Mouse (Mus musculus) yolk sac, embryonic 10.5 days (tissue): ENCODE measurements at regions not wholly inside any gene's neighbourhood (a gene's known extent, or its start where the extent isn't known, plus 50 kb on each side); places are given as distances from the start of the nearest gene placed in this dataset.
"Not testable (repeated sequence)": the region's sequence is repeated elsewhere in the genome, so short reads cannot be mapped to it uniquely, and the experiment has no call there.

ENCODE experiments used
- DNase-seq: peaks from one replicate; pipeline ENCODE4 v3.0.0-alpha.2; 2017; ENCODE audit warnings: low spot score

DNA sequence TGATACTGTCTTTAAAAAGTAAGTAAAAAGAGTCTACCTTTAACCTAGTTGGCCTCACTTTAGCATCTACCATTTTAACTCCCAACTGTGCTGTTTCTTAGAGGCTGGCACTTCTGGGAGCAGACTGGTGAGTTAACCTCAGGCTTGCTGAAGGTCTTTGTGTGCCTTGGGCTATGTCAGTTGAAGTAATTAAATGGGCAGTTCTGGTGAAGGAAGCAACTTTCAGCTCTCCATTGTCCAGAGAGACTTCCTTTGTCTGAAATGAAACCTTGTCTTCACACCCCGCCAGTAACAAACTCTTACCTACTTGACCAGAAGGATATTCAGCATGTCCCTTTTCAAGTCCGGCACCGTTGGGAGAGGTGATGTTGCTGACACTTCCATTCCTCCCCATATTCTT is 55.5 kb downstream of the Zfp281 start:
- no peak for DNase-seq

DNA sequence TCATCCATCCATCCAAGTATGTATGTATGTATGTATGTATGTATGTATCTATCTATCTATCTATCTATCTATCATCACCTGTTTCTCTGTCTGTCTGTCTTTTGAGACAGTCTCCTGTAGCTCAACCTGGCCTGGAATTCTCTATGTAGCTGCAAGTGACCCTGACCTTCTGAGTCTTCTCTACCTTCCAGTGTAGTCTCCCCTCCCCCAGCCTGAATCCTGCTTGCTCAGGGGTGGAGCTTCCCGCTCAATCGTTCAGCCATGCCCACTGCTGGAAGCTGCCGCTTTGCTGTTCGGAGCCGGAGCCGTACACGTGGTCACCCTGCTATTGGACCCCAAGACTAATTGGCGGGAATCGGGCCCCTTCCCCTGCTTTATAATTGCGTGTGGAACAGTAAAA is 57.6 kb downstream of the Zfp281 start:
- not testable (repeated sequence) for DNase-seq

DNA sequence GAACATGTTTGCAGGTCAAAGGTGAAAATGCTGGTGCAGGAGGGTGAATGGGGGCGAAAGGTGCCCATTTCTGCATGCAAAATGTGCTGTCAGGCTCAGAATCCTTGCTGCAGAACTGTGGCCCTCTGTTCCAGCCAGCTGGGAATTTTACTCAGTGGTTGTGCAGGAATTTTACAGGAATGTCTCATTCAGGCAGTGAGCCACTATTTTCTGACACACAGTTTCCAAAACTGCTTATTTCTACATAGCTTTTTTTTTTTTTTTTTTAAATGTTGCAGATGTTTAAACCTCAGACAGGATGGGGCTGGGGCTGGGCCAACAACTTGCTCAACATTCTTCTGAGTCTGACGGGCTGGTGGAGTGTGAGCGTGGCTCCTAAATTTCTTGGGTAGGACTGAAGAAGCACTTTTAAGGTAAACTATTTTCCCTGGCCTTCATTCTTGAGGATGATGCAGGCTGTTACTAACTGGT is 58.4 kb downstream of the Zfp281 start:
- DNase-seq = no peak

DNA sequence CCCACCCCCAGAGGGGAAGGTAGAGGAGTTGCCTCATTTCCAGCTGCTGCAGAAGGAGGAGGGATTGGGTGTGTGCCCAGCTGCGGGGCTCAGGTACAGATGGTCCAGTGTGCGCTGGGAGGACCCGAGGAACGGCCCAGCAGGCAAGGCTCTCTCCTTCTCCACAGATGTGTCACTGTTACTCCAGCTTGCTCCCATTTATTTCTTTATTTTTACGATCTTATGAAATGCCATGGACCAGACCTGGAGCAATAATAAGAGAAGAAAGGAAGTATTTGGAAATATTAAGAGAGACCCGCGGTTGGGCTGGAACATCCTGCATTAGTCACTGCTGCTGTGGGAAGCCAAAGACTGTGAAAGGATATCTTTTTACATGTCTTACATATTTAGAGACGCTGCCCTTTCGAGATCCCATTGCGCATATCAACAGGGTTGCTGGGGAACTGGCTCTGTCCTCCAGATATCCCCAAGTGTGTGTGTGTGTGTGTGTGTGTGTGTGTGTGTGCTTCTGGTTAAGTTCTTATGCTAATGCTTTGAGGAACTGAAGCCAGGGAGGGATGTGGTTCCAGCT is 58.9 kb downstream of the Zfp281 start:
- no peak for DNase-seq

DNA sequence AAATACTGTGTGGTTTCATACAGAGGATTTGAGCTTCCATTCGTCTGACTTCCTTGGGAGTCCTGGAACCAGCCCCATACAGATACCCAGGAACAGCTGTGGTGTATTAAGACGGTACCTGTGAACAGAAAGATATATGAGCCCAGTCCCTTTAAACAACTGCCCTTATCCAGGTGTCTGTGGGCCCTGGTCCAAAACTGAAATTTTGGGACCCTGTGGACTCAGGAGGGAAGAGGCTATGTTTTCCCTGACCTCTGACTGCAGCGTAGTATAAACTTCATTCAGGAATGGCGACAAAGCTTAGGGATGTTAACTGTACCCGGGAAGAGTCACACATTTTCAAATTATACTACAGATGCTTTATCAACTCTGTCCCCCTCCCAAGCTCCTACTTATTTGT is 59.8 kb downstream of the Zfp281 start:
- DNase-seq = no peak

DNA sequence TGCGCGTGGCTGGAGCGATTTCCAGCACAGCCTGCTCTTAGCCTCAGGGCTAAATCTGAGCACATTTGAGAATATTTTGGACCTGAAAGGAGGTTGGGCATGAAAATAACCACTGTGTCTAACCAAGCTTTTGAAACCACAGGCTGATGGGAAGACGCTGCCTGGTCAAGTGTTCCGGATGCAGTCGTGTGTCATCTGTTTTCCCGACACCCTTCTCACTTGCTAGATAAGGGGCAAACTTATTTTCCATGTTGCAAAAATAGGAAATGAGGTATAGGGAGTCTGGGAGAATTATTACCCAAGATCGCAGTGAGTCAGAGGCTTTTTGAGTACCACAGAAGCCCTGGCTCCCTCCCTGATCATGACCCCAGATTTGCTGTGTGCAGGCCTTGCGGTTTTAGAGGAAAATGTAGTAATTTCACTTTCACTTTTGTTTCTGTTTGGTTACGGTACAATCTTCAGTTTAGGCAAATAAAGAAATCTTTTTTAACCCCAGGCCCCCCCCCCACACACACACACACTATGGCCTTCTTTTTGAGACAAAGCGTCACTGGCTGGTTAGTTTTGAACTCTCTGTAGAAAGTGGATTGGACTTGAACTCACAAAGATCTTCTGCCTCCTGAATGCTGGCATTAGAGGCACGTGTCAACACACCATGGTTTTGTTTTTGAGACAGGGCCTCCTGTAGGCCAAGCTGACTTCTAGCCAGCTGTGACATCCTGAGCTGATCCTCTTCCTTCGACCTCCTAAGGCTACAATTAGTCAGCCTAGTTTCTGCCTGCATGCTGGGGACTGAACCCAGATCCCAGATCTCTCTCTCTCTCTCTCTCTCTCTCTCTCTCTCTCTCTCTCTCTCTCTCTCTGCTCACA is 60.7 kb downstream of the Zfp281 start:
- no peak for DNase-seq

DNA sequence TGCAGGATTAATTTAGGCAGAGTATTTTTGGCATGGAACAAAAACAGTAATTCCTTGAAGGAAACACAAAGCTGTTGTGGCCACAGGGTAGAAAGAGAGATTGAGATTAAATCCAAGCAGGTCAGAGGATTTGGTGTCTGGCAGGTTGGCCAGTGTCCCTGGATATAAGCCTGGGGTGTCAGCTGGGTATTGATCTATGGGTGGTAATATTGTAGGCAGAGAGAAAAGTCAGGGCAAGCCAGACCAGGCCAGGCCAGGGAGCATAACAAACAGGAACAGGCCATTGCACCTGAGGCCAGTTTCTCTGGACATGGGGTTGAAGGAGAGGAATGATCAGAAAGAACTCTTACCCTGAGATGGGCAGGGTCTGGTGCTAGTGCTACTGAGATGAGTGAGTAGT is 61.8 kb downstream of the Zfp281 start:
- no peak for DNase-seq

DNA sequence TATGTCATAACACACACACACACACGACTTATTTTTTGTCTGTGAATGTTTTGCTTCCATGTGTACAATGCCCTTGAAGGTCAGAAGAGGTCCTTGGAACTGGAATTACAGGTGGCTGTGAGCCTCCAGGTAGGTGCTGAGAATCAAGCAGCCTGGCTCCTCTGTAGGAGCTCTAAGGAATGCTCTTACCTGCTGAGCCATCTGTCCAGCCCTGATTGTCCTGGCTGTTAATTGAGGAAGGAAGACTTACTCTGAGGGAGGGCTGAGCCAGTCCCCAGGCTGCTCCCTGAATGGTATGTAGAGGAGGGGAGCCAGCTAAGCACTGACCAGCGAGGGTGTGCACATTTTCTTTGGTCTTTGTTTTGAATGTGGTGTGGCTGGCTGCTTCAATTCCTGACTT is 65.4 kb downstream of the Zfp281 start:
- DNase-seq = no peak

DNA sequence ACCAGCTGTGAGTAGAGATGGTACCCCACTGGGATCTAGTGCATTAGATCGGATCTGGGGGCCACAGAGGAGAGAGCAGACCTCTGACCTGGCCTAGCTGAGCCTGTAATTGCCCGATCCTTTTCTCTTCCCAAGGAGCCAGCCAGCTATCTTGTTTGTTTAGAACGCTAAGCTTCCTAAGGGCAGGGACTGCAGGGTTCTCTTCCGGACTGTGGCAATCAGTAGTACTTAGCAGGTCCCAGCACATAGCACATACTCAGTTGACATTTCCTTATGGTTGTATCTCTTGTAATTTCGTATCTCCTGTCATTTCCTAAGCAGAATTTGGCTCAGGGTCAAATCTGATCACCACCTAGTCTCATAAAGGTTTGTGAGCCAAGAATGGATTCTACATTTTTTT is 68.7 kb downstream of the Zfp281 start:
- peak; percentile 69 for DNase-seq

DNA sequence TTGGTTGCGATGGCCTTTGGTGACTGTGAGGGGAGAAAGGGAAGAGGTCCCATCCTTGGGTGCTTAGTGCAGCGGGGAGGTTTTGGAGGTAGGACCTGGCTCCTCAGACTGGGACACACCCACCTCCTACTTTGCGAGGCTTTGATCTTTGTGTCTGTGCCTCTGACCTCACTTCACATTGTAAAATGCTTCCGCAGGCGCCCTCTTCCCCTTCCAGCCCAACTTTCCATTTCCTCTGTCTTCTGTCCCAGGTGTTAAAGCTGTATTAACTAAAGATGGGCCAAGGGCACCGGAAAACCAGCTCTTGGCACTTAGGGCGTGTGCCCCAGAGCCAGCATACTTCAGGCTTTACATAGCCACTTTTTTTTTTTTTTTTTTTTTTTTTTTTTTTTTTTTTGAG is 70.3 kb downstream of the Zfp281 start:
- no peak for DNase-seq

DNA sequence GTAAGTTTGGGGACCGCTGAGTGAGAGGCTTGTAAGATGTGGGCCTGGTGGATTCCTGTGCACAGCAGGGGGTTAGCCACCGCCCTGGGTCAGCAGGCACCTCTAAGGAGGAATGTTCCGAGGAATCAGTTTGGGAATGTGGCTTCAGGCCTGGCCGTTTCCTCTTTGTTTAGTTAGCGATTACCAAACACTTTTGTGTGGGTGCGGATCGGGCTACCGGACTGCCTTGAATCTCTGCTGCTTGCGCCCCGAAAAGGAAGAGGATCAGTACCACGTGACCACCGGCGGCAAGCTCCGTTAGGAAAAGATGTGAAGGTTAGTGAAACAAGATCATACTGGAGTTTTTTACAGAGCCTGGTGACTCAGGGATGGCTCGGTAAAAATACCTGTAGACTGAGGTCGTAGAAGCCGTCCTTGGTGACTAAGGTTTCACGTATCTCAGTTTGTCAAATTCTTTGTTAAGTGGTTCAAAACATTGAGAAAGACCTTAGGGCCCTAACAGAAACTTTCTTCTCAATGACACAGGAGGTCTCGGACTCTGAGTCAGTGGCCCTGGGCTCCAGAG is 71.5 kb downstream of the Zfp281 start:
- DNase-seq = no peak

DNA sequence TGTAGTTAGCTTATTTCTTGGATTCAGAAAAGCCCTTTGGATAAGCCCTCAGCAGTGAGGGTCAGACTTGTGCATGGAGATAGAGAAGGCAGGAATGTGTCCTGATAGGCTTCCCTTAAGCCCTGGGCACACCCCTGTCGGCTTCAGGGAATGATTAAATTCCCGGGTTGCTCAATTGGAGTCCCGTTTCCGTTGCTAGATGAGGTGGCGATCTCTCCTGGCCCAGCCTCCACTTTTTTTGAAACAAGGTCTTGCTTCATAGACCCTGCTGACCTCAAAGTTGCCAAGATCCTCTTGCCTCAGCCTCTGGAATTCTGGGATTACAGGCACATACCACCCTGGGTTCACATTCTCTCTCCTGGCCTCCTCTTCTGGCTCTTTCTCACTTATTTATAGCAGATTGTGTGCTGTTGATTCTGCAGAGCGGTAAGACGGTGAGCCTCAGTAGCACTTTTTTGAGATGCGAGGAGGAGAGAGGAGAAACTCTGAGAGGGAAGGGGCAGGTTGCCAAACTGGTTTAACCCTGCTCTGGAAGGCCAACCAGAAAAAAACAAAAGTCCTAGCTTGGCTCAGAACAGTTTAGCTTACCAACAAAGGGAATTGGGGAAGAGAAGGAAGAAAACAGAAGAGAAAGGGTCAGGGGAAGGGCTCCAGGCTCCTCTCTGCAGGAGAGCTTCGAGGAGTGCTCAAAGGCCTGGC is 73.9 kb downstream of the Zfp281 start:
- peak; percentile 85 for DNase-seq

DNA sequence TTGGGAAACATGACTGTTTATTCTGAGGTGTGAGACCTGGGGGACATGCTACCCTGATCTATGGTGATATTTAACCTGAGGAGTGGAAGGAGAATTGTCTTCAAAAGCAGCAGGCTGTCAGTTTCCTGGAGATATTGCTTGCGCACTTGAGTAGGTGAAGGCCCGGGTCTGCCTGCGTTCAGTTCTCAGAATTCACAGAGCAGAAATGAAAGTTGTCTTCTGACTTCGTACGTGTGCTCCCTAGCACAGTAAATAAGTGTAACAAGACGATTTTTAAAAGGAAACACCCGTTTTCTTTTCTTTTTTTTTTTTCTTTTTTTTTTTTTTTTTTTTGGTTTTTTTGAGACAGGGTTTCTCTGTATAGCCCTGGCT is 74.4 kb downstream of the Zfp281 start:
- DNase-seq = no peak

DNA sequence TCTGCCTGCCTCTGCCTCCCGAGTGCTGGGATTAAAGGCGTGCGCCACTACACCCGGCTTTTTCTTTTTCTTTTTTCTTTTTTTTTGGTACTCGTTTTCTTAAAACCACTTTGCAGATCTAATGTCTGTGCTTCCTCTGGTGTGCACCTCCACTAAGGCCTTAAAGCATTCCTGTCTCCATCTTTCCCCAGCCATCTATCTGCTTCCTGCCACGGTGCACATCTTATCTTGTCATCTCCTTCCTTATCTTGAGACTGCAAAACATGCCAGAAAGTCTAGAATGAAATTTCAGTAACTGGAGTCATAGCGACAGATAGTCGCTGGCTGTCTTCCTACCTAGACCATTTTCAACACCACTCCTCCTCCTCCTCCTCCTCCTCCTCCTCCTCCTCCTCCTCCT is 74.9 kb downstream of the Zfp281 start:
- DNase-seq = no peak

DNA sequence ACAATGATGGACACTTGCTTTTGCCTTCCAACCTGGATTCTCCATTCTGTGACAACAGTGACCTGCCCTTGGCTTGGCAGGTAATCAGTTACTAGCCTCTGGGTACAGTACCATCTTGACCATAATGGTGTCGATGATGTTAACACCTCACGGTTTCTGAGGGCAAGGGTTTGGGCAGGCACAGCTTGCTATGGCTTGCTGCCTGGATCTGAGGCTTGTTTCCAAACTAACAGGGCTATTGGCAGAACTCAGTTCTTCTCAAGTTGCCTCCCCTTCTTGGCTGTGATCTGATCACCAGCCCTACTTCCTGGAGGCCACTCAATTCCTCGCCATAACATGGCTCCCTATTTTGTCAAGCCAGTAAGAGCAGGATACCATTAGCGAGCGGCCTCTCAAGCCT is 79.4 kb downstream of the Zfp281 start:
- DNase-seq = no peak

DNA sequence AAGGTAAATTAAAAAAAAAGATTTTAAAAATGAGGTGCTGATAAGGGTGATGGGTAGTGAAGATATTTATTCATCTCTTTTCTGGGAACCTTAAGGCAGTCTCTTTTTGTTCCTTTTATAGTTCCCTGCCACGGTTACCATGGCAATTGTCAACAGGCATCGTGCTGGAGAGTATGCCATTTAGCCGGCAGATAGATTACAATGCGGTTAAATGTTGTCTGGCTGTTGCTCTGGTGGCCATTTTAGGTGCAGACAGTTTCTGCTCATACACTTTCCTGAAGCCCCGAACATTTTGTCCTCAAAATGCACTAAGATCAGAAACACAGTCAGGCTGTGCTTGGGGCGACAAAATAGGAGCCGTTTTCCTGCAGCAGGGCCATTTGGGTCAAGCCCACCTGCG is 81.8 kb downstream of the Zfp281 start:
- no peak for DNase-seq

DNA sequence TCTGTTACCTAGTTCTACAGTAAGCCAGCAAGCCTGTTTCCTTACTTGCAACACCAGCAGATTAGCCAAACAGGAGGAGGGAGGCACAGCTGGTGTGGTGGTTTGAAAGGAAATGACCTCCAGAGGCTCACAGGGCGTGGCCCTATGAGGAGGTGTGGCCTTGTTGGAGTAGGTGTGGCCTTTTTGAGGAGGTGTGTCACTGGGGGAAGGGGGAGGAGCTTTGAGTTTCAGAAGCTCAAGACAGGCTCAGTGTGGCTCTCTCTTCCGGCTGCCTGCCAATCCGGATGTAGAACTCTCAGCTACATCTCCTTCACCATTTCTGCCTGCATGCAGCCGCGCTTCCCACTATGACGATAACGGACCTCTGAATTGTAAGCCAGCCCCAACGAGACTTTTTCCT is 82.7 kb downstream of the Zfp281 start:
- DNase-seq = no peak

DNA sequence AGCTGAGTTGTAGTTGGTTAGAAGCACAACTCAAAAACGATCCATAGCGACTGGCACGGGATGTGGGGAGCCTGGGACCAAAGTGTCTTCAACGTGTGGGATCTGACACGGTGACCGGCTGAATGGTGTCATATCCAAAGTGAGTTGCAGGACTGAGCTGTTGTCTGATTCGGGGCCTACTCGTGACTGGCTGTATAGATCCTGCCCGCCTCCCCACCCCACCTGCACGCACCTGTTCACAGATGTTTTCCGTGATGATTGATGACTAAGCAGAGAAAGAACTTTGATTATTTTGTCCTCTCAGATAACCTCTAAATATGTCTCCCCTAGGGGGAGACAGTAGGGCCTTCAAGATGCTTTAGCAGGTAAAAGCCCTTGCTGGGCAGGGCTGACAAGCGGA is 83.2 kb downstream of the Zfp281 start:
- no peak for DNase-seq

DNA sequence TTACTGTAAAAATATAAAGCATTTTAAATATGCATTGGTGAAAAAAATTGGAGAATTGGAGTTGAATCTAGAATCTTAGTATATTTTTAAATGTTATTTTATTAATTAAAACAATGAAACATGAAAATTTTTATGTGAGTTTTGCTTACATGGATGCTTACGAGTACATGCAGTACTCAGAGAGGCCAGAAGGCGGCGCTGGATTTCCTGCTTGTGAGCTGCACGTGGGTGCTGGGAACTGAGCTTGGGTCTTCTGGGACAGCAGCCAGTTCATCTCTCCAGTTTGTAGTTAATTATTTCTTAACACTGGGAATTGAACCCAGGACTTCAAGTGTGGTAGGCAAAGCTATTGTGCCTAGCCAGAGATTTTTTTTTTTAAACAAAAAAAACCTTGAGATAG is 85.5 kb downstream of the Zfp281 start:
- no peak for DNase-seq

DNA sequence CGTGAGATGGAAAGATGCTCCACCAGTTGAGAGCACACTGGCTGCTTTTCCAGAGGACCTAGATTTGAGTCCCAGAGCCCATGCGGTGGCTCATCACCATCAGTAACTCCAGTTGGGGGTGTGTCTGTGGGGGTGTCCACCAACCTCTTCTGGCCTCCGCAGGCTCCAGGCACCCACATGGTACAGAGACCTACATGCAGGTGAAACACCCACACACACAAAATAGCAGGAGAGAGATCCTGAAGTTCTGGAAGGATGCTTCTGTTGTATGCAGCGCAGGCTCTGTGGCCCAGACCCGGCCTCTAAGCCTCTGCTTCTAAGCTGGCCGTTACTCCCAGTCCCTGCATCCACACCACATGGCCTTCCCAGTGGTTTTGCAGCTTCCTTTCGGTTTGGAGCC is 86.5 kb downstream of the Zfp281 start:
- DNase-seq = no peak

DNA sequence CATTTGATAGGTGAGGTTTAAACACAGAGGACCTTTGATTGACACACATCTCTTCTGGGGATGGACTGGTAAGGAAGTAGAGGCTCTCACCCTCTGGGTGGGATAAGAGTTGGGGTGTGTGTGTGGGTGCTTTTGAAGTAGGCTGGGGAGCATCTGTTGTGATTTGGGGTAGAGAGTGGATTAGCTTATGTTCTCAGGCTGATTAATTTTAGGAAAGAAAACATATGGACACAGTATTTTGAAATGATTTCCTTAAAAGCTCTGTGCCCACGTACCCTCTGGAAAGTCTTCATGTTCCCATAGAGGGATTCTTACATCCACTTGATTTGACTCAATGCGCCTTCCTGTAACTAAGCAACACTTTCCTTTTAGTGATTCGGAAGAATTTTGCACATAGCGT is 89.4 kb downstream of the Zfp281 start:
- no peak for DNase-seq

DNA sequence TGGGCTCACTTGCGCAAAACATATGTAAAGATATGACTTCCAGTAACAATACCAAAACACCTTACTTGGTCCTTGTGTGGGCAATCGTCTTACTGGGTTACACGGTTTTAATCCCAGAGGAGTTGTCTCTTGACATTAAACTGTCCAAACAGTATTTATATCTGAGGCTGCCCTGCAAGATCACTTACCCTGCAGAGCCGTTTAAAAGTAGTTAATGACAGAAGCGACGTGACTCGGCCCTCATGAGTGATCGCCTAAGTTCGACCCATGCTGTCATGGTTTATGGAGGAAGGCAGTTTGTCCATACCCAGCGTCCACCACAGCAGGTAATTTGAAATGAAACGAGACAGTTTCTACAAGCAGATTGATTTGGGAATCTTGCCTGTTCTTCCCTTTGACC is 90.3 kb downstream of the Zfp281 start:
- no peak for DNase-seq
